Mouse (Mus musculus): ENCODE results near the gene Plekha1. TPM values are rescaled to one million over a fixed set of nuclear protein-coding genes. Genes with fewer than 3 reads are reported as not detected.

The Plekha1 gene
- polyA plus RNA-seq, 1 experiment from 2014 or later = 37.9 TPM

GRCm38 (mm10) chr7:130860721-130861142, 4.8 kb upstream of the Plekha1 start:
- H3K4me2 ChIP-seq = peak overlapping the region; percentile 15; the same call in 1 of the 2 replicates
- no peaks in the 10 kb centered on the region for H3K36me3 ChIP-seq
- no peak overlapping the region; the same call in 1 of the 2 replicates for H3K4me3 ChIP-seq (replicated peaks)
- no peak overlapping the region for H3K9ac ChIP-seq (replicated peaks)
- peaks cover 4% of the 10 kb centered on the region for H3K27me3 ChIP-seq
- H3K27ac ChIP-seq = peak overlapping the region; percentile 32; the same call in 1 of the 2 replicates
- no peak for ATAC-seq (ENCODE audit: insufficient number of reproducible peaks, insufficient read depth, low FRiP score, low TSS enrichment, low read depth)
- H3K4me1 ChIP-seq (replicated peaks) = peaks cover 28% of the 10 kb centered on the region
- WGBS = 43% methylated on average over 11 of the region's 11 CpGs
- H3K9me3 ChIP-seq = no peaks in the 10 kb centered on the region

GRCm38 (mm10) chr7:130862501-130862900, 3.1 kb upstream of the Plekha1 start:
- H3K4me1 ChIP-seq (replicated peaks) = peaks cover 34% of the 10 kb centered on the region
- no peak for ATAC-seq (ENCODE audit: insufficient number of reproducible peaks, insufficient read depth, low FRiP score, low TSS enrichment, low read depth)
- WGBS = 48% methylated on average over 1 of the region's 1 CpGs

GRCm38 (mm10) chr7:130864711-130865110, 845 bp upstream of the Plekha1 start:
- H3K36me3 ChIP-seq = no peaks in the 10 kb centered on the region
- no peaks in the 10 kb centered on the region for H3K9me3 ChIP-seq
- no peak overlapping the region for H3K4me3 ChIP-seq (replicated peaks)
- H3K27me3 ChIP-seq = peaks cover 4% of the 10 kb centered on the region
- no peak for ATAC-seq (ENCODE audit: insufficient number of reproducible peaks, insufficient read depth, low FRiP score, low TSS enrichment, low read depth)
- H3K27ac ChIP-seq = no peak overlapping the region
- H3K4me2 ChIP-seq = no peak overlapping the region
- no peak overlapping the region for H3K9ac ChIP-seq (replicated peaks)
- H3K4me1 ChIP-seq (replicated peaks) = peaks cover 34% of the 10 kb centered on the region
- WGBS = 81% methylated on average over 7 of the region's 7 CpGs

More at GRCm38 (mm10) chr7:130862501-130862900, 3.1 kb upstream of the Plekha1 start:
- Histone ChIP-seq H3K27me3 (peaks cover 4% of the 10 kb centered on the region), H3K4me3 (replicated peaks) (no peak overlapping the region), H3K36me3 (no peaks in the 10 kb centered on the region), H3K9me3 (no peaks in the 10 kb centered on the region), H3K4me2 (no peak overlapping the region), H3K27ac (no peak overlapping the region), H3K9ac (replicated peaks) (no peak overlapping the region)

GRCm38 (mm10) chr7:130866640-130867039, 1.1 kb downstream of the Plekha1 start:
- H3K27ac ChIP-seq = no peak overlapping the region

GRCm38 (mm10) chr7:130867256-130867655, 1.7 kb downstream of the Plekha1 start:
- Histone ChIP-seq H3K4me3 (replicated peaks) (no peak overlapping the region), H3K27me3 (peaks cover 4% of the 10 kb centered on the region), H3K36me3 (no peaks in the 10 kb centered on the region), H3K9ac (replicated peaks) (no peak overlapping the region), H3K27ac (no peak overlapping the region), H3K4me2 (no peak overlapping the region), H3K9me3 (no peaks in the 10 kb centered on the region), H3K4me1 (replicated peaks) (peaks cover 12% of the 10 kb centered on the region; the same call in 1 of the 2 replicates)
- 75% methylated on average over 3 of the region's 3 CpGs for WGBS
- ATAC-seq (ENCODE audit: insufficient number of reproducible peaks, insufficient read depth, low FRiP score, low TSS enrichment, low read depth) = no peak

More at GRCm38 (mm10) chr7:130866640-130867039, 1.1 kb downstream of the Plekha1 start:
- Histone ChIP-seq H3K27me3 (peaks cover 4% of the 10 kb centered on the region), H3K9ac (replicated peaks) (peak overlapping the region; percentile 78), H3K36me3 (no peaks in the 10 kb centered on the region), H3K4me2 (peak overlapping the region; percentile 78), H3K9me3 (no peaks in the 10 kb centered on the region), H3K4me1 (replicated peaks) (peaks cover 18% of the 10 kb centered on the region; the same call in 1 of the 2 replicates), H3K4me3 (replicated peaks) (peak overlapping the region; percentile 92)
- 1% methylated on average over 13 of the region's 13 CpGs for WGBS
- no peak for ATAC-seq (ENCODE audit: insufficient number of reproducible peaks, insufficient read depth, low FRiP score, low TSS enrichment, low read depth)

GRCm38 (mm10) chr7:130884161-130884560, 18.6 kb downstream of the Plekha1 start:
- no peak overlapping the region for H3K4me3 ChIP-seq (replicated peaks)
- no peaks in the 10 kb centered on the region for H3K36me3 ChIP-seq
- H3K27ac ChIP-seq = no peak overlapping the region
- no peak overlapping the region for H3K9ac ChIP-seq (replicated peaks)
- ATAC-seq (ENCODE audit: insufficient number of reproducible peaks, insufficient read depth, low FRiP score, low TSS enrichment, low read depth) = no peak
- no peaks in the 10 kb centered on the region for H3K9me3 ChIP-seq
- no peaks in the 10 kb centered on the region for H3K27me3 ChIP-seq
- no peak overlapping the region for H3K4me2 ChIP-seq
- no peaks in the 10 kb centered on the region for H3K4me1 ChIP-seq (replicated peaks)
- 92% methylated on average over 2 of the region's 2 CpGs for WGBS

GRCm38 (mm10) chr7:130886246-130886645, 20.7 kb downstream of the Plekha1 start:
- no peaks in the 10 kb centered on the region for H3K36me3 ChIP-seq
- no peak for ATAC-seq (ENCODE audit: insufficient number of reproducible peaks, insufficient read depth, low FRiP score, low TSS enrichment, low read depth)
- WGBS = 85% methylated on average over 3 of the region's 3 CpGs
- H3K9me3 ChIP-seq = no peaks in the 10 kb centered on the region
- H3K27ac ChIP-seq = no peak overlapping the region
- H3K4me1 ChIP-seq (replicated peaks) = no peaks in the 10 kb centered on the region; the same call in 1 of the 2 replicates
- H3K4me2 ChIP-seq = no peak overlapping the region
- H3K4me3 ChIP-seq (replicated peaks) = no peak overlapping the region
- no peak overlapping the region for H3K9ac ChIP-seq (replicated peaks)
- no peaks in the 10 kb centered on the region for H3K27me3 ChIP-seq

GRCm38 (mm10) chr7:130887946-130888345, 22.4 kb downstream of the Plekha1 start:
- Histone ChIP-seq H3K27ac (no peak overlapping the region), H3K4me3 (replicated peaks) (no peak overlapping the region), H3K4me1 (replicated peaks) (peaks cover 4% of the 10 kb centered on the region), H3K9ac (replicated peaks) (no peak overlapping the region), H3K27me3 (no peaks in the 10 kb centered on the region), H3K9me3 (no peaks in the 10 kb centered on the region), H3K36me3 (0 out of 2 replicates have a peak, but pooled peaks cover 6% of the 10 kb centered on the region), H3K4me2 (no peak overlapping the region)
- WGBS = 37% methylated on average over 3 of the region's 3 CpGs
- ATAC-seq (ENCODE audit: insufficient number of reproducible peaks, insufficient read depth, low FRiP score, low TSS enrichment, low read depth) = no peak

- no peaks in the 10 kb centered on the region for H3K9me3 ChIP-seq
- 17% methylated on average over 2 of the region's 2 CpGs for whole genome bisulfite sequencing
- 0 out of 2 replicates have a peak, but pooled peaks cover 6% of the 10 kb centered on the region for H3K36me3 ChIP-seq
- no peaks in the 10 kb centered on the region for H3K27me3 ChIP-seq
- no peak overlapping the region for H3K27ac ChIP-seq
- H3K4me2 ChIP-seq = no peak overlapping the region
- peaks cover 8% of the 10 kb centered on the region for H3K4me1 ChIP-seq (replicated peaks)
- no peak overlapping the region for H3K4me3 ChIP-seq (replicated peaks)
- no peak for ATAC-seq (ENCODE audit: insufficient number of reproducible peaks, insufficient read depth, low FRiP score, low TSS enrichment, low read depth)
- no peak overlapping the region for H3K9ac ChIP-seq (replicated peaks)
Observed at GRCm38 (mm10) chr7:130890871-130891270, 25.3 kb downstream of the Plekha1 start.

GRCm38 (mm10) chr7:130892973-130893372, 27.4 kb downstream of the Plekha1 start:
- 63% methylated on average over 6 of the region's 6 CpGs for WGBS
- Histone ChIP-seq H3K9ac (replicated peaks) (no peak overlapping the region), H3K27me3 (no peaks in the 10 kb centered on the region), H3K27ac (peak overlapping the region; percentile 9; the same call in 1 of the 2 replicates), H3K4me3 (replicated peaks) (no peak overlapping the region), H3K4me1 (replicated peaks) (peaks cover 8% of the 10 kb centered on the region), H3K4me2 (no peak overlapping the region), H3K9me3 (no peaks in the 10 kb centered on the region), H3K36me3 (peaks cover 17% of the 10 kb centered on the region; the same call in 1 of the 2 replicates)
- no peak for ATAC-seq (ENCODE audit: insufficient number of reproducible peaks, insufficient read depth, low FRiP score, low TSS enrichment, low read depth)

- 76% methylated on average over 9 of the region's 9 CpGs for WGBS
- ATAC-seq (ENCODE audit: insufficient number of reproducible peaks, insufficient read depth, low FRiP score, low TSS enrichment, low read depth) = no peak
- peaks cover 21% of the 10 kb centered on the region; the same call in 1 of the 2 replicates for H3K36me3 ChIP-seq
Observed at GRCm38 (mm10) chr7:130894931-130895617, 29.5 kb downstream of the Plekha1 start.

More at GRCm38 (mm10) chr7:130894931-130895617, 29.5 kb downstream of the Plekha1 start:
- H3K9me3 ChIP-seq = no peaks in the 10 kb centered on the region
- no peaks in the 10 kb centered on the region for H3K27me3 ChIP-seq
- no peak overlapping the region for H3K9ac ChIP-seq (replicated peaks)
- H3K27ac ChIP-seq = no peak overlapping the region
- H3K4me1 ChIP-seq (replicated peaks) = peaks cover 8% of the 10 kb centered on the region
- H3K4me3 ChIP-seq (replicated peaks) = no peak overlapping the region
- H3K4me2 ChIP-seq = no peak overlapping the region
